Mouse (Mus musculus) cerebellum, adult 2 months (tissue): Measurements from ENCODE around the gene Ltbp1.

Experiments used
- CTCF ChIP-seq: fragments of 200-500 bp; IDR thresholded peaks from 2 replicates; pipeline ENCODE4 v1.5.1; 2011; ENCODE audit warnings: low read depth, mild to moderate bottlenecking, control low read depth, low read length, moderate library complexity, borderline replicate concordance; ENCODE audit not compliant: insufficient read depth
- POLR2A ChIP-seq: fragments of 200-500 bp; IDR thresholded peaks from 2 replicates; pipeline ENCODE4 v1.6.1; 2011; ENCODE audit warnings: low read length, control low read depth, borderline replicate concordance; ENCODE audit not compliant: insufficient read depth

DNA sequence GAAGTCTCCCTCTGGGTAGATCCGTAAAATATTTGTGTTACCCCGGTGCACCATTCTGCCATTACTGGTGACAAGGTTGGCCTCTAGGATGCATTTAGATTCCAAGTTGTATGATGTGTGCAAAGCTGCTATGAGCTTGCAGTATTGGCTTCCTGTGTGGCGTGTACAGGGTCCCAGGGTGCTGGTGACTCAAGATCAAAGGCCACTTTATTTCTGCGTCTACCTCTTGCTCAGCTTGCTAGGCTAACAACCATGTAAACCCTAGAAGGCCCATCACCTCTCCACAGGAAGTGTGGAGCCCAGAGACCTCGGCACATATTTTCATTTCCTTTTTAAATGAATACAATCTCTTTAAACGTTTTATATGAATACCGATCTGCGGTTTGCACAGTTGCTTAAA lies 96.6 kb downstream of the Ltbp1 start:
- no peak for TF ChIP-seq POLR2A
- TF ChIP-seq CTCF = no peak
